Mouse (Mus musculus) intestine, embryonic 15.5 days (tissue): ENCODE measurements around the gene Lrba. TPM values are rescaled to one million over a fixed set of nuclear protein-coding genes. Genes with fewer than 3 reads are reported as not detected.

Source experiments
- ATAC-seq: fragments of 200-750 bp; cut with Nextera tagmentation; 2 replicates; pipeline ENCODE4 v1.8.0; 2017; ENCODE audit warnings: moderate TSS enrichment, moderate library complexity
- H3K27ac ChIP-seq: fragments of 300-500 bp; sonication (generic); 2 replicates; pipeline ENCODE4 v1.5.1; 2015; ENCODE audit warnings: mild to moderate bottlenecking, inconsistent platforms
- H3K27me3 ChIP-seq: fragments of 300-500 bp; sonication (generic); replicated peaks from 2 replicates; pipeline ENCODE4 v1.6.1; 2015; ENCODE audit warnings: inconsistent platforms
- H3K36me3 ChIP-seq: fragments of 300-500 bp; sonication (generic); 2 replicates; pipeline ENCODE4 v1.6.1; 2015; ENCODE audit warnings: inconsistent platforms
- H3K4me1 ChIP-seq: fragments of 300-500 bp; sonication (generic); replicated peaks from 2 replicates; pipeline ENCODE4 v1.6.1; 2015; ENCODE audit warnings: inconsistent platforms
- H3K4me2 ChIP-seq: fragments of 300-500 bp; sonication (generic); replicated peaks from 2 replicates; pipeline ENCODE4 v1.6.1; 2015; ENCODE audit warnings: mild to moderate bottlenecking, inconsistent platforms
- H3K4me3 ChIP-seq: fragments of 300-500 bp; sonication (generic); replicated peaks from 2 replicates; pipeline ENCODE4 v1.5.1; 2015; ENCODE audit warnings: inconsistent platforms
- H3K9ac ChIP-seq: fragments of 300-500 bp; sonication (generic); 2 replicates; pipeline ENCODE4 v1.6.1; 2015; ENCODE audit warnings: inconsistent platforms
- H3K9me3 ChIP-seq: fragments of 300-500 bp; sonication (generic); 2 replicates; pipeline ENCODE4 v1.6.1; 2016; ENCODE audit warnings: inconsistent platforms
- WGBS: fragments of 180-500 bp; shearing (Covaris S2); methylation state at CpG from one replicate; pipeline ENCODE4 v1.1.7; 2015; 5-methylcytosine and 5-hydroxymethylcytosine counted together
- polyA plus RNA-seq: library from polyadenylated mRNA; unstranded; fragments of >200 nt; fragmentation: Nextera tagmentation; extraction: Ambion mirVana; gene quantifications from 2 replicates; pipeline ENCODE4 v1.2.1, GENCODE M21; 2015

Gene Lrba
- polyA plus RNA-seq, 1 experiment from 2014 or later = 6.1 TPM

DNA sequence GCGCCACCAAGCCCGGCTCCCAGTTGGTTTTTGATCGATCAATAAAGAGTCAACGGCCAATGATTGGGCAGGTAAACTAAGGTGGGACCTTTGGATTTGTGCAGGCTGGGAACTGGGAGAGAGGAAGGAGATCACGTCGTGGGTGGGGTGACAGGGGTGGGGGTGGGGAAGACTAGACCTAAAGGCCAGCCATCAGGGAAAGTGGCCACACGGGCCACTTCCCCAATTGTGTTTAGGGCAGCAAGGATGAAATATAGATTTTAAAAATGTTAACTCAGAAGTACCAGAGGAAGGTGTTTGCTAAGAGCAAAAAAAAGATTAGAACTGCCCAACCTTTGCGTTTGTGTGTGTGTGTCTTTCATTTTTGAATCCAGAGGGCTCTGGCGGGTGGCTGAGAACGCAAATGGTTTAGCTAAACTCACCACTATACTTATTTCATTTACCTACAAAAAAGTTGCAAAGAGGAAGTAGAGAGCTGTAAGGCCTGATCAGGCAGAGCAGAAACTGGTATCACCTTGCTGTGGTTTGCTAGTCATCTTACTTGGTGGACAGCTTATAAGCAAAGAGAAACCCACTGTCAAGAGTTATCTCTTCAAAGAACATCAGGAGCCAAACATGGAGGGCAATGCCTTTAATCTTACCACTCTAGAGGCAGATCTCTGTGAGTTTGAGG lies 14.1 kb upstream of the Lrba start:
- WGBS = 89% methylated on average over 10 of the region's 10 CpGs
- Histone ChIP-seq H3K4me2 (no peak overlapping the region), H3K27ac (no peak overlapping the region), H3K4me1 (no peaks in the 10 kb centered on the region), H3K27me3 (no peaks in the 10 kb centered on the region), H3K9me3 (no peaks in the 10 kb centered on the region), H3K9ac (no peak overlapping the region), H3K36me3 (no peaks in the 10 kb centered on the region), H3K4me3 (no peak overlapping the region)
- ATAC-seq = no peak

DNA sequence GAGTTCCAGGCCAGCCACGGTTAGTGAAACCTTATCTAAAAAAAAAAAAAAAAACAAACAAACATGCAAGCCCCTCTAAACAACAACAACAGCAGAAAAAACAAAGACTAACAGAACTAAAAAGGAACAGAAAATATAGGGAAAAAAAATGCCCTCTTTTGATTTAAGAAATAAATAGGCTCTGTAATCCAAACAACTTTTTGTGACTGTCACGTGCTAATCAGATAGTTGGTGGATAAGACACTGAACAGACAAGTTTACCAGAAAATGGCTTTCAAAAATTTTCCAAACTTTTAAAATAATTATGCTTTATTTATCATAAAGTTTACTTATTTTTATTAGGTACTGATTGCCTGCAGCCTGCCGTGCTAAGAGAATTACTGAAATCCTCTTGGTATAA lies 13.5 kb upstream of the Lrba start:
- no peak overlapping the region for H3K4me3 ChIP-seq
- no peaks in the 10 kb centered on the region for H3K36me3 ChIP-seq
- no peak overlapping the region for H3K4me2 ChIP-seq
- no peak for ATAC-seq
- H3K9me3 ChIP-seq = no peaks in the 10 kb centered on the region
- WGBS = 78% methylated on average over 3 of the region's 3 CpGs
- H3K27me3 ChIP-seq = no peaks in the 10 kb centered on the region
- H3K4me1 ChIP-seq = no peaks in the 10 kb centered on the region
- H3K27ac ChIP-seq = no peak overlapping the region
- H3K9ac ChIP-seq = no peak overlapping the region

DNA sequence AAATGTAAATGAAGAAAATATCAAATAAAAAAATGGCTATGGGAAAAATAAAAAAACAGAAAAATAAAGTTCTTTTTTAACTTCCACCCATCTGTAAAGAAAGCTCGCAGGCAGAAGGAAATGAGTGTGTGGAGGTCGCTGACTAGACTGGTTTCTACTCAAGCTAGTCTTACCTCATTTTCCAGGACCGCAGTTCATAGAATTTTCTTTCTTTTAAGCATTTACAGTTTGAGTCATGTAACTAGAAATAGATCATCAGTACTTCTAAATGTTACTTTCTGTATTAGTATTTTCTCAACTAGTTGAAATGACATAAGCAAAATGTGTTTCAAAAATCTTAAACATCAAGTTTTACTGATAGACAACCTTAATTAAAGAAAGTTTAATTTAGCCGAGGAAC lies 10.2 kb upstream of the Lrba start:
- H3K9me3 ChIP-seq = no peaks in the 10 kb centered on the region
- H3K27me3 ChIP-seq = no peaks in the 10 kb centered on the region
- 86% methylated on average over 4 of the region's 4 CpGs for WGBS
- no peak overlapping the region for H3K4me3 ChIP-seq
- H3K27ac ChIP-seq = no peak overlapping the region
- ATAC-seq = no peak
- no peak overlapping the region for H3K4me2 ChIP-seq
- H3K36me3 ChIP-seq = no peaks in the 10 kb centered on the region
- H3K9ac ChIP-seq = no peak overlapping the region
- H3K4me1 ChIP-seq = no peaks in the 10 kb centered on the region

DNA sequence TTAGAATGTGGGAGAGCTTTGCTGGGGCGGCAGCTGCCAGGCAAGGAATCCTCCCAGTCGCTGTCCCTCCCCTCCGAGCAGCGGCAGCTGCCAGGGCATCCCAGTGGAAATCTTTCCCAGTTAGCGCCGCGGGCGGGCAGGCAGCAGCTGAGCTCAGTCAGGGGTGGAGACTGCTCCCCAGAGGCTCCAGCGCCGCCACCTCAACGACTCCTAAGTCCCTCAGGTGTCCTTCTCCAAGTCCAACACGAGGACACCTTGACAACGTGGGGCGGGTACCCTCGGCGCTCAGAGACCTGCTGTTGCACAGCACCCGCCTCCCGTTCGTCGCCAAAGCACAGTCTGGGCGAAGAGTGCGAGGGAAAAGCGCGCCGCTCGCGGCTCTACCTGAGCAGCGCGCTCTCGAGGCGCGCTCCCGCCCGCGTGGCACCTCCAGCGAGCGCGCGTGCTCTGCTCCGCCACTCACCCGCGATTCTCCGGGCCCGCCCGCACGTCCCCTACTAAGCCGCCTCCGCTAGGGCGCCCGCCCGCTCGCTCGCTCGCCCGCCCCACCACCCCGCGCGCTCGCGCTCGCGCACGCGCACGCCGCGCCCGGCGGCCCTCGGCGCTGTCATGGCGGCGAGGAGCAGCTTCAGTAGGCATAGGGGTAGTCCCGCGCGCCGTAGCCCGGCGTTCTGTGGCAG lies 706 bp upstream of the Lrba start:
- peak overlapping the region; percentile 98 for H3K27ac ChIP-seq
- H3K9me3 ChIP-seq = no peaks in the 10 kb centered on the region
- H3K4me1 ChIP-seq = no peaks in the 10 kb centered on the region
- H3K36me3 ChIP-seq = no peaks in the 10 kb centered on the region
- no peaks in the 10 kb centered on the region for H3K27me3 ChIP-seq
- WGBS = under 1% methylated on average over 79 of the region's 79 CpGs
- peak overlapping the region; percentile 95 for H3K4me3 ChIP-seq
- ATAC-seq = peak; percentile 96
- H3K9ac ChIP-seq = peak overlapping the region; percentile 93
- peak overlapping the region; percentile 92 for H3K4me2 ChIP-seq

DNA sequence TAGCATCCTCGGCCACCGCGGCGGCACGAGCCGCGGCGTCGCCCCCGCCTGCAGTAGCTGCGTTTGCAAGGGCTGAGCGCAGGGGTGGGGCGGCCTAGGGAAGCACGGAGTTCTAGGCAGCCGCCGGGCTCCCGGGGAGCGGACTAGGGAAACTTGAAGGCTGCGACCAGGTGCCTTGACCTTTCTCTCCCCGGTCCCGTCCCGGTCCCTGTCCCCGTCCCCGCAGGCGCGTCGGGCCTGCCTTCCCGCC lies 241 bp upstream of the Lrba start:
- no peak for ATAC-seq
- Histone ChIP-seq H3K36me3 (no peaks in the 10 kb centered on the region), H3K4me2 (peak overlapping the region; percentile 92), H3K4me1 (no peaks in the 10 kb centered on the region), H3K9ac (peak overlapping the region; percentile 93), H3K4me3 (peak overlapping the region; percentile 95), H3K27me3 (no peaks in the 10 kb centered on the region), H3K9me3 (no peaks in the 10 kb centered on the region), H3K27ac (peak overlapping the region; percentile 98)
- under 1% methylated on average over 28 of the region's 28 CpGs for WGBS

DNA sequence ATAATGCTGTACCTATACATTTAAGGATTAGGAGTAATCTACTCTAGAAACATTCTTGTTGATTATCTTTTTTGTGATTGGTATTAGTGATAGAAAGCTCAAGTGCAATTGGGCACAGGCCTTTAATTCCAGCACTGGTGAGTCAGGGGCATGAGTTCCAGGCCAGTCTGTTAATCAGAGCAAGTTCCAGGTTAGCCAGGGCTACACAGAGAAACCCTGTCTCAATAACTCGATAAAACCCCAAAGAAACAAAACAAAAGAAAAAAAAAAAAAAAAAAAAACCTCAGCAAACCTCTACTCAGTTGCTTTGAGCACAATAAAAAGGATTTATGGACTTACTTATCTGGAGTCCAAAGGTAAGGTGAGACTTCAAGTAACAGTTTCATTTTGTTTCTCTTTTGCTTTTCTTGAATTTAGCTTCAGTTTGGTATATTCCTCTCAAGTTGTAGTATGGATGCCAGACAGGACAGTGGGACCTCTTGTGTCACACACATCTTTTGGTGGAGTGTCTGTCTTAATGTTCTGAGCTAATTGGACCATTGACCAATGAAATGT lies 7.1 kb downstream of the Lrba start:
- Histone ChIP-seq H3K9ac (no peak overlapping the region), H3K27ac (no peak overlapping the region), H3K9me3 (no peaks in the 10 kb centered on the region), H3K4me1 (no peaks in the 10 kb centered on the region), H3K27me3 (no peaks in the 10 kb centered on the region), H3K4me3 (no peak overlapping the region), H3K4me2 (no peak overlapping the region), H3K36me3 (no peaks in the 10 kb centered on the region)
- ATAC-seq = peak; percentile 74
- 40% methylated on average over 1 of the region's 1 CpGs for WGBS

DNA sequence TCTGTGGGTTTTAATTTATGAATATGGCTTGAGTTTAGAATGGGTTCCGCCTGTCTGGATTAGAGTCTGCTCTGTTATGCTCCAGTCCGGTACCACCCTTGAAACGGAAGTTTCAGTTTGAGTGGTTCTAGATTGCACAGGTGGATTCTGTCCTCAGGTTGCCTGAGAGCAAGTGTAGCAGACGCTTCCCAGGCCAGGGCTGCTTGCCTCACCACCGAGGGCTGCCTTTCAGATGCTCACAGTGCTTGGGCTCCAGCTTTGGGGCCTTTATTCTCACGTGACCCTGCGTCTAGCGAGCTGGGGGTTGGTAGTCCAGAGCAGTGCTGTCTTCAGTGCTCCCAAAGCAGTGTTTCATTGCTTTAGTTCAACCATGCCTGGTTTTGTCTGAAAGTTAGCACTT lies 22.7 kb downstream of the Lrba start:
- no peak overlapping the region for H3K9ac ChIP-seq
- ATAC-seq = no peak
- H3K27ac ChIP-seq = no peak overlapping the region
- H3K36me3 ChIP-seq = no peaks in the 10 kb centered on the region
- no peaks in the 10 kb centered on the region for H3K4me1 ChIP-seq
- no peak overlapping the region for H3K4me3 ChIP-seq
- 71% methylated on average over 8 of the region's 8 CpGs for WGBS
- H3K4me2 ChIP-seq = no peak overlapping the region
- no peaks in the 10 kb centered on the region for H3K27me3 ChIP-seq
- no peaks in the 10 kb centered on the region for H3K9me3 ChIP-seq

DNA sequence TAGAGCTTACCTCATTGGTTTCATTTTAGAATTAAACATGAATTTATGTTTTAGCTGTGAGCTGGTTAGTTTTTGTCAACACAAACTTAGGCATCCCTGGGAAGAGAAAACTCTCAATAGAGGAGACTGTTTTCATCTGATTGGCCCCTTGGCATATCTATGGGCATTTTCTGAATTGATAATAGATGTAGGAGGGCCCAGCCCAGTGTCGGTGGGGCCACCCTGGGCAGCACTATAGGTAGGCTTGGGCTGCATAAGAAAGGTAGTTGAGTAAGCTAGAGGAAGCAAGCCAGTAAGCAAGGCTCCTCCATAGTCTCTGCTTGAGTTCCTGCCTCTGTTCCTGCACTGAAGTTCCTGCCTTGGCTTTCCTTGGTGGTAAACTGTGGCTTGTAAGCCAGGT lies 26.7 kb downstream of the Lrba start:
- 81% methylated on average over 1 of the region's 1 CpGs for WGBS
- Histone ChIP-seq H3K4me2 (no peak overlapping the region), H3K9me3 (no peaks in the 10 kb centered on the region), H3K4me1 (no peaks in the 10 kb centered on the region), H3K36me3 (no peaks in the 10 kb centered on the region), H3K27me3 (no peaks in the 10 kb centered on the region), H3K9ac (no peak overlapping the region), H3K4me3 (no peak overlapping the region), H3K27ac (no peak overlapping the region)
- no peak for ATAC-seq

DNA sequence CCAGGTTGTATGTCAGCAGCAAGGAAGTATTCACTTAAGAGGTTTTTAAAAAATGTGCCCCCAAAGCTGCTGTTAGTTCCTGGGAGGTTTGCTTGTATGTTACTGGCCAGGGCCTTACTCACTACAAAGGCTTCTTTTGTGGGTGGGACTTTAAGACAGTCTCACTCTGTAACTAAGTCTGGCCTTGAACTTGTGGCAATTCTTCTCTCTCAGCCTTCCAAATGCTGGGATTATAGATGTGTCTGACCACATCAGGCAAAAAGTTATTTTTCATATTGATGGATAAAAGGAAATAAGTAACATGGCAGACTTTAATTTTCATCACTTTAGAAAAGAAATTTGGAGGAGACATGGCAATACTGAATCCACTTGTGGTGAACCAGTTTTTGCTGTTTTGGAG lies 28.1 kb downstream of the Lrba start:
- H3K27ac ChIP-seq = no peak overlapping the region
- no peak overlapping the region for H3K9ac ChIP-seq

DNA sequence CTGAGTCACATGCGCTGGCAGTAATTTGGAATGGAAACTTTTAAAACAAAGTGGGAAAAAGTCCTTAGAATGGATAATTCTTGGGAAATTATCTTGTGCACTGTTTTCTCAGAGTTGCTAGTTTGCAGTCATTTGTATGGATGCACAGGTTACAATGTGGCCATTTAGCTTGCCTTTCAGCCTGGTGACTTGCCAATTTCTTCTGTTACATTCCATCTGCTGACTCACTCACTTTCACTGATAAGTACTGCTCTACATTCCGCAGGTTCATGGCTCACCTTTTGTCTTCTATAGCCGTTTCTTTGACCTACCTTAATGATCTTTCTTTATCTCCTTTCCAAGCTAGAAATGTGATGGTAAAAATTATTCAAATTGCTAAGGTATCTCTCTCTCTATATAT lies 28.6 kb downstream of the Lrba start:
- ATAC-seq = no peak
- Histone ChIP-seq H3K27me3 (no peaks in the 10 kb centered on the region), H3K9me3 (no peaks in the 10 kb centered on the region), H3K36me3 (no peaks in the 10 kb centered on the region), H3K27ac (no peak overlapping the region), H3K4me1 (no peaks in the 10 kb centered on the region), H3K4me2 (no peak overlapping the region), H3K4me3 (no peak overlapping the region), H3K9ac (no peak overlapping the region)
- 56% methylated on average over 3 of the region's 3 CpGs for WGBS

More for the DNA sequence above, 28.1 kb downstream of the Lrba start:
- H3K9me3 ChIP-seq = no peaks in the 10 kb centered on the region
- no peaks in the 10 kb centered on the region for H3K36me3 ChIP-seq
- no peak for ATAC-seq
- H3K27me3 ChIP-seq = no peaks in the 10 kb centered on the region
- no peaks in the 10 kb centered on the region for H3K4me1 ChIP-seq
- no peak overlapping the region for H3K4me3 ChIP-seq
- no peak overlapping the region for H3K4me2 ChIP-seq

DNA sequence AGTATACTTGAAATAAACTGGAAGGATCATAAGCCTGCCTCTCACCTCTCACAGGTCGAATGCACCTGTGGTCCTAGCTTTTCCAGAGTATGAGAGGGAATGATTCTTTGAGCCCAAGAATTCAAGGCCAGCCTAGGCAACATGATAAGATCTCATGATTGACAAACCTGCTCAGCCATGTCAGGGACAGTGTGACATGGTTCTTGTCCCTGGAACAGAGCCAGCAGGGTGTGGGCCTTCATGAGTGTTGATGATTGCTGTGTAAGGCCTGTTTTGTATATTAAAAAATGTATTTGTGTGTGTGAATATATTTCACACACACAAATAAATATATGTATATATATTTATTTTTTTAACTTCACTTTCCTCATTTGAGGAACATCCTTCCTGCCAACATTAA lies 29.3 kb downstream of the Lrba start:
- Histone ChIP-seq H3K27me3 (no peaks in the 10 kb centered on the region), H3K36me3 (no peaks in the 10 kb centered on the region), H3K4me3 (no peak overlapping the region), H3K27ac (no peak overlapping the region), H3K4me2 (no peak overlapping the region), H3K9ac (no peak overlapping the region), H3K9me3 (no peaks in the 10 kb centered on the region), H3K4me1 (no peaks in the 10 kb centered on the region)
- ATAC-seq = no peak
- WGBS = 54% methylated on average over 1 of the region's 1 CpGs

DNA sequence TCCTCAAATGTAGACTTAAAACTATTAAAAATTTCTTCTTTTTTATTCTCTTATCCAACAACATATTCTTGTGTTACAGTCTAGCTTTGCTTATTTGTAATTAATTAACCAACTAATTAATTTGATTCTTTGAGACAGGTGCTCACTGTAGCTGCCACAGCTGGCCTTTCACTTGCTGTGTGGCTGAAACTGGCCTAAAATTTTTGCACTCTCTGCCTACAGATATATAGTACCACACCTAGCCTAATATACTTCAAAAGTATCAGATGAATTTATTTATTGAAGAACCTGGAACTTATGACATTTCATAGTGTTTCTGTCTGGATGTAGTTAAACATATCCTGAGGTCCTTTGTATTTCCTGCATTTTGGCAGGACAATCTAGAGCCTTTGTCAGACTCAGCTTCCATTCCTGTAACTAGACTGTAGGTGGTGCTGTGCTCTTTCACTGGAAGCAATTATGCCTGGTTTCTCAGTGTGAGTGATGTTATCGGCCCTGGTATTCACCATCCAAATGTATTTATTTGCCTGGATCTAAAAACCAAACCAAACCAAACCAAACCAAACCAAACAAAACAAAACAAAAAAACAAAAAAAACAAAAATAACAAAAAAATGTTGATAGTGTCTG lies 43.7 kb downstream of the Lrba start:
- no peak overlapping the region for H3K9ac ChIP-seq
- no peaks in the 10 kb centered on the region for H3K4me1 ChIP-seq
- H3K36me3 ChIP-seq = no peaks in the 10 kb centered on the region
- no peak overlapping the region for H3K4me3 ChIP-seq
- H3K4me2 ChIP-seq = no peak overlapping the region
- no peak overlapping the region for H3K27ac ChIP-seq
- no peaks in the 10 kb centered on the region for H3K9me3 ChIP-seq
- ATAC-seq = peak; percentile 71; the same call in 1 of the 2 replicates
- WGBS = 3% methylated on average over 1 of the region's 1 CpGs
- H3K27me3 ChIP-seq = no peaks in the 10 kb centered on the region

DNA sequence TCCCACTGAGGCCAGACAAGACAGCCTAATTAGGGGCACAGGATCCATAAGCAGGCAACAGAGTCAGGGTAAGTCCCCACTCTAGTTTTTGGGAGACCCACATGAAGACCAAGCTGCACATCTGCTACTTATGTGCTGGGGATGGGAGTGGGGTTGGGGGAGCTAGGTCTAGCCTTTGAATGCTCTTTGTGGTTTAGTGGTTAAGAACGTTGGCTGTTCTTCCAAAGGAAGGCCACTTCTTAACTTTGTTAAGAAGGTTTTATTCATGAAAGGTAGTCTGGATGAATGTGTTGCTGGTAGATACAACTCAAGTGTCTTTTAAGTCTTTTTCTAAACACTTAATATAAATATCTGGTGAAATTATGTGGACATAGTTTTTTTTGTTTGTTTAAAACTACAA lies 51.2 kb downstream of the Lrba start:
- Histone ChIP-seq H3K36me3 (no peaks in the 10 kb centered on the region), H3K4me1 (no peaks in the 10 kb centered on the region), H3K9me3 (no peaks in the 10 kb centered on the region), H3K27me3 (no peaks in the 10 kb centered on the region), H3K27ac (no peak overlapping the region), H3K4me2 (no peak overlapping the region), H3K4me3 (no peak overlapping the region), H3K9ac (no peak overlapping the region)
- no peak for ATAC-seq
- WGBS = 77% methylated on average over 1 of the region's 1 CpGs
